Mouse (Mus musculus) stomach, postnatal 0 days (tissue): ENCODE results near the gene Bub3.

ENCODE experiments used
- CTCF ChIP-seq: IDR thresholded peaks from 2 replicates; pipeline ENCODE4 v1.5.1; 2016; ENCODE audit warnings: antibody characterized with exemption, low read depth, mild to moderate bottlenecking, moderate library complexity
- EP300 ChIP-seq: optimal IDR thresholded peaks from 2 replicates; pipeline ENCODE3; 2016; ENCODE audit warnings: antibody characterized with exemption

GRCm38 (mm10) chr7:131585551-131585950 is 25.5 kb downstream of the Bub3 start:
- no peak for TF ChIP-seq CTCF
- no peak for TF ChIP-seq EP300
